Comparison of ENCODE assay signal across 33 mouse cellular contexts in the genomic region with DNA sequence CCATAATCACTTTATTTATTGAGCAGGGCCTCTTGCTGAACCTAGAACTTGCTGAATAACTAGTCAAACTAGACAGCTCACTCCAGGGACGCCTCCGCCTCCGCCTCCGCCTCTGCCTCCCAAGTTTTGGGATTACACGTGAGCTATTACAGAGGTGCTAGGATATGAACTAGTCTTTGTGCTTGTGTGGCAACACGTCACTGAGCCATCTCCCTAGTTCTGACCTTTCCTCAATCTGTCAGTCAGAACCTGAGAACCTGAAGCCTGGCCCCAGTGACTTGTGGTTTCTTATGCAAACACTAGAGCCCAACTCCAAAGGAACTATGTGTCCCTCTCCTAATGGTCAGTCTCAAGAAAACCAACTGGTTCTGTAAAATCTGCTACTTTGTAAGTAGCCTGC. TPM values are rescaled to one million over a fixed set of nuclear protein-coding genes. Genes with fewer than 3 reads are reported as not detected.
DNase-seq lines count a peak whose midpoint lies in the region; ATAC-seq and TF ChIP-seq lines count a peak whose summit lies in the region.
"Had no signal": no experiment of that assay in that cellular context is flagged by ENCODE, and none has a peak within 500 bp of the region (broad histone marks: within the 10 kb centered on the region; RNA-seq: fewer than 3 reads in every experiment).

No protein-coding gene starts in this region.

- H3K9me3 ChIP-seq in liver, embryonic 13.5 days (replicated peaks) = no peaks in the 10 kb centered on the region
- no peaks in the 10 kb centered on the region for H3K9me3 ChIP-seq in CH12.LX (replicated peaks; ENCODE audit: low read length)
- H3K9me3 ChIP-seq: hindbrain, embryonic 10.5 days; limb, embryonic 10.5 days; midbrain, embryonic 10.5 days; neural tube, embryonic 13.5 days had no signal

- dilution Hi-C loops in CH12.LX (cut with MboI; ENCODE audit: extremely low pct_ligation_motif_present, extremely low pct_unique_long_range_greater_than_20kb, low sequenced_read_pairs) = no loop called here

- H3K4me1 ChIP-seq in liver, embryonic 13.5 days (replicated peaks) = no peaks in the 10 kb centered on the region; the same call in 1 of the 2 replicates
- peaks cover 21 to 60% of the 10 kb centered on the region in 2 experiments for H3K4me1 ChIP-seq in CH12.LX (ENCODE audit: control insufficient read depth in 1 of 2, insufficient read depth in 2 of 2)
- H3K4me1 ChIP-seq in small intestine, adult 2 months (ENCODE audit: control insufficient read depth, insufficient read depth, insufficient read length, low read length) = peaks cover 7% of the 10 kb centered on the region
- H3K4me1 ChIP-seq: midbrain, embryonic 10.5 days; neural tube, embryonic 13.5 days had no signal

- H3K4me2 ChIP-seq in liver, embryonic 13.5 days = no peak overlapping the region
- H3K4me2 ChIP-seq in CH12.LX (ENCODE audit: insufficient read depth, low read depth, poor library complexity, severe bottlenecking) = peak overlapping the region; percentile 85
- H3K4me2 ChIP-seq: heart, embryonic 11.5 days; neural tube, embryonic 13.5 days had no signal

- H3K27ac ChIP-seq in liver, embryonic 13.5 days = no peak overlapping the region
- peak overlapping the region; percentile 94 for H3K27ac ChIP-seq in CH12.LX (ENCODE audit: insufficient read depth, low read depth)
- H3K27ac ChIP-seq in small intestine, adult 2 months (ENCODE audit: insufficient read depth, low read depth, low read length) = peak overlapping the region; percentile 37; the same call in 1 of the 2 replicates
- H3K27ac ChIP-seq: hindbrain, embryonic 10.5 days; hindbrain, postnatal 0 days; kidney, postnatal 0 days; limb, embryonic 10.5 days; liver, embryonic 14.5 days; midbrain, embryonic 10.5 days; neural tube, embryonic 13.5 days had no signal

- TF ChIP-seq RAD21 in CH12.LX (IDR thresholded peaks at IDR 0.05; ENCODE audit: low read depth, low read length) = no peak

- no peak overlapping the region for H3K4me3 ChIP-seq in liver, embryonic 13.5 days (replicated peaks)
- H3K4me3 ChIP-seq in CH12.LX (replicated peaks in 1 of 3; ENCODE audit: low read depth in 2 of 3, low read length in 2 of 3, poor library complexity in 1 of 3) = peak overlapping the region in 1 of 3 experiments; percentile 0
- no peak overlapping the region for H3K4me3 ChIP-seq in small intestine, adult 2 months (ENCODE audit: low read depth, low read length)
- H3K4me3 ChIP-seq: hindbrain, embryonic 10.5 days; limb, embryonic 10.5 days; midbrain, embryonic 10.5 days; myocyte; neural tube, embryonic 13.5 days had no signal

- no peak for TF ChIP-seq CTCF in CH12.LX (conservative IDR thresholded peaks at IDR 0.05 in 1 of 2, IDR thresholded peaks at IDR 0.05 in 1 of 2; ENCODE audit: low read depth in 2 of 2, low read length in 2 of 2)
- no peak for TF ChIP-seq CTCF in small intestine, adult 2 months (IDR thresholded peaks at IDR 0.05; ENCODE audit: extremely low read depth, insufficient read length, insufficient replicate concordance, low read depth, low read length)

- in situ Hi-C loops in CH12.LX (cut with MboI; ENCODE audit: low pct_ligation_motif_present, low pct_unique_long_range_greater_than_20kb, low sequenced_read_pairs) = no loop called here

- no peaks in the 10 kb centered on the region for H3K79me2 ChIP-seq in CH12.LX (replicated peaks; ENCODE audit: control insufficient read depth, extremely low read depth, insufficient read depth, poor library complexity, severe bottlenecking)

- no peak for DNase-seq in liver, embryonic 13.5 days
- DNase-seq in liver (no peak), CH12.LX (ENCODE audit: extremely low read depth) (peak; percentile 60)
- DNase-seq in fat pad, adult 2 months (ENCODE audit: extremely low read depth, low read depth, low spot score) = peak; percentile 69
- DNase-seq in urinary bladder, adult 18-20 months (ENCODE audit: low spot score in 2 of 2) = no peak
- no peak for DNase-seq in spleen, postnatal 14 days (ENCODE audit: low spot score in 2 of 2)
- DNase-seq: adrenal gland, postnatal 14 days; B cell, adult 2 months; cerebellum, adult 8-10 months; retina, postnatal 1 day; right cerebral cortex, postnatal 25 days; thymus, adult 2 months had no signal

- peak; percentile 27 for TF ChIP-seq POLR2A in CH12.LX (IDR thresholded peaks at IDR 0.05; ENCODE audit: low read depth, low read length)
- TF ChIP-seq POLR2A in small intestine, adult 2 months (IDR thresholded peaks at IDR 0.05; ENCODE audit: low read depth, low read length) = no peak

- 69% methylated on average over 6 of the region's 6 CpGs for WGBS in liver, embryonic 13.5 days (ENCODE audit: insufficient replicate concordance)
- WGBS in small intestine, adult 2 months = 70% methylated on average over 6 of the region's 6 CpGs

- 0 out of 2 replicates have a peak, but pooled peaks have one; percentile 19 for ATAC-seq in liver, embryonic 13.5 days (ENCODE audit: low read depth)
- ATAC-seq: forebrain, embryonic 14.5 days; hindbrain, postnatal 0 days; midbrain, embryonic 16.5 days had no signal

- peak; percentile 7; the same call in 1 of the 2 replicates for TF ChIP-seq EP300 in CH12.LX (IDR thresholded peaks at IDR 0.05; ENCODE audit: low read length)

- H3K36me3 ChIP-seq in liver, embryonic 13.5 days = no peaks in the 10 kb centered on the region
- no peaks in the 10 kb centered on the region for H3K36me3 ChIP-seq in CH12.LX (replicated peaks in 1 of 2; ENCODE audit: control insufficient read depth in 1 of 2, insufficient read depth in 1 of 2, low read length in 1 of 2)
- no peaks in the 10 kb centered on the region for H3K36me3 ChIP-seq in small intestine, adult 2 months (ENCODE audit: control insufficient read depth, insufficient read depth, low read length)
- H3K36me3 ChIP-seq: hindbrain, embryonic 10.5 days; limb, embryonic 10.5 days; midbrain, embryonic 10.5 days; neural tube, embryonic 13.5 days had no signal

- H3K27me3 ChIP-seq in liver, embryonic 13.5 days = no peaks in the 10 kb centered on the region
- no peaks in the 10 kb centered on the region for H3K27me3 ChIP-seq in CH12.LX (replicated peaks)
- H3K27me3 ChIP-seq in small intestine, adult 2 months (ENCODE audit: control insufficient read depth, insufficient read depth, low read length) = no peaks in the 10 kb centered on the region
- H3K27me3 ChIP-seq: neural tube, embryonic 13.5 days had no signal

- H3K9ac ChIP-seq in liver, embryonic 13.5 days = no peak overlapping the region
- peak overlapping the region; percentile 11 for H3K9ac ChIP-seq in CH12.LX (ENCODE audit: insufficient read depth, low read depth)
- H3K9ac ChIP-seq: liver, embryonic 14.5 days; neural tube, embryonic 13.5 days had no signal

TF ChIP-seq in CH12.LX, 34 proteins besides CTCF, POLR2A, EP300 and RAD21:
- TF ChIP-seq NRF1 (IDR thresholded peaks at IDR 0.05; ENCODE audit: low read depth, low read length) = no peak
- TF ChIP-seq ZKSCAN1 (IDR thresholded peaks at IDR 0.05; ENCODE audit: borderline replicate concordance, low read depth, low read length) = no peak
- no peak for TF ChIP-seq CHD1 (IDR thresholded peaks at IDR 0.05; ENCODE audit: low read depth, low read length)
- peak; percentile 48; the same call in 1 of the 2 replicates for TF ChIP-seq TCF12 (IDR thresholded peaks at IDR 0.05; ENCODE audit: low read depth, low read length)
- TF ChIP-seq MAX (IDR thresholded peaks at IDR 0.05; ENCODE audit: low read length) = no peak
- TF ChIP-seq MAZ (IDR thresholded peaks at IDR 0.05; ENCODE audit: low read depth, low read length) = 0 out of 2 replicates have a peak, but pooled peaks have one; percentile 7
- TF ChIP-seq PAX5 (IDR thresholded peaks at IDR 0.05; ENCODE audit: low read length) = no peak
- peak; percentile 53 for TF ChIP-seq BHLHE40 (IDR thresholded peaks at IDR 0.05; ENCODE audit: low read depth, low read length)
- TF ChIP-seq USF1 (IDR thresholded peaks at IDR 0.05; ENCODE audit: low read depth, low read length) = no peak
- TF ChIP-seq MEF2A (IDR thresholded peaks at IDR 0.05; ENCODE audit: borderline replicate concordance, low read depth, low read length) = no peak
- no peak; the same call in 1 of the 2 replicates for TF ChIP-seq JUND (conservative IDR thresholded peaks at IDR 0.05; ENCODE audit: low read depth, low read length)
- TF ChIP-seq IRF4 (IDR thresholded peaks at IDR 0.05; ENCODE audit: low read depth, low read length) = peak; percentile 34; the same call in 1 of the 2 replicates
- no peak; the same call in 1 of the 2 replicates for TF ChIP-seq MAFK (IDR thresholded peaks at IDR 0.05; ENCODE audit: insufficient replicate concordance, low read length)

RNA-seq across cellular contexts. Expression of a gene that starts 4.7 kb away (rescaled TPM):
- polyA plus RNA-seq in liver, embryonic 13.5 days (2015; fragmentation: Nextera tagmentation; extraction: Ambion mirVana) = 0.96 and 1.2 TPM in 2 replicates
- 0.47 and 0.55 TPM in 2 replicates for total RNA-seq in CH12.LX (2012; rRNA removed)
- 0.42 and 0.46 TPM in 2 replicates for total RNA-seq in CH12.LX (2014; rRNA removed)
- 2.2 and 3.5 TPM in 2 replicates for polyA plus RNA-seq in CH12.LX (2012; ENCODE audit: insufficient read length, low read depth)
- polyA plus RNA-seq in small intestine, adult 2 months (2012; rRNA removed) = 0.05 and 0.42 TPM in 2 replicates
- total RNA-seq: gastrocnemius, adult 8-10 months; granulocyte monocyte progenitor cell, adult 5-6 weeks; hindbrain, postnatal 0 days had no signal
- polyA plus RNA-seq: brain, embryonic 14.5 days; forebrain, embryonic 14.5 days; heart, embryonic 11.5 days; heart, postnatal 0 days; hindbrain, embryonic 10.5 days; hindbrain, postnatal 0 days; kidney, postnatal 0 days; limb, embryonic 10.5 days; midbrain, embryonic 10.5 days; midbrain, embryonic 16.5 days; myocyte; neural tube, embryonic 13.5 days had no signal

RNA-seq across cellular contexts. Expression of a gene that starts 28.7 kb away (rescaled TPM):
- not detected in 2 replicates for polyA plus RNA-seq in liver, embryonic 13.5 days (2015; fragmentation: Nextera tagmentation; extraction: Ambion mirVana)
- total RNA-seq in CH12.LX (2012; rRNA removed) (0.21 TPM in 1 of 2 replicates, not detected in the other), CH12.LX (2014; rRNA removed) (not detected in 2 replicates)
- not detected in 2 replicates for polyA plus RNA-seq in CH12.LX (2012; ENCODE audit: insufficient read length, low read depth)
- polyA plus RNA-seq in small intestine, adult 2 months (2012; rRNA removed) = not detected in 2 replicates
- total RNA-seq: gastrocnemius, adult 8-10 months; granulocyte monocyte progenitor cell, adult 5-6 weeks had no signal
- polyA plus RNA-seq: heart, embryonic 11.5 days; hindbrain, embryonic 10.5 days; kidney, postnatal 0 days; limb, embryonic 10.5 days; liver, embryonic 14.5 days; midbrain, embryonic 10.5 days; myocyte; spleen, adult 2 months; stomach, embryonic 14.5 days had no signal

RNA-seq across cellular contexts. Expression of a gene that starts 52.5 kb away (rescaled TPM):
- 0.76 and 0.78 TPM in 2 replicates for polyA plus RNA-seq in liver, embryonic 13.5 days (2015; fragmentation: Nextera tagmentation; extraction: Ambion mirVana)
- total RNA-seq in CH12.LX (2012; rRNA removed) (0.08 TPM in 1 of 2 replicates, not detected in the other), CH12.LX (2014; rRNA removed) (not detected in 2 replicates)
- polyA plus RNA-seq in CH12.LX (2012; ENCODE audit: insufficient read length, low read depth) = 0.14 TPM in 1 of 2 replicates, not detected in the other
- polyA plus RNA-seq in small intestine, adult 2 months (2012; rRNA removed) = 88.7 and 124 TPM in 2 replicates
- polyA plus RNA-seq: myocyte had no signal

RNA-seq across cellular contexts. Expression of a gene that starts 59.3 kb away (rescaled TPM):
- polyA plus RNA-seq in liver, embryonic 13.5 days (2015; fragmentation: Nextera tagmentation; extraction: Ambion mirVana) = 32.2 and 33.9 TPM in 2 replicates
- total RNA-seq in CH12.LX (2012; rRNA removed) (30.0 and 41.0 TPM in 2 replicates), CH12.LX (2014; rRNA removed) (22.1 and 22.3 TPM in 2 replicates)
- 27.0 and 27.7 TPM in 2 replicates for polyA plus RNA-seq in CH12.LX (2012; ENCODE audit: insufficient read length, low read depth)
- polyA plus RNA-seq in small intestine, adult 2 months (2012; rRNA removed) = 22.4 and 26.6 TPM in 2 replicates

RNA-seq across cellular contexts. Expression of a gene that starts 59.3 kb away (rescaled TPM):
- 0.13 TPM in 1 of 2 replicates, not detected in the other for polyA plus RNA-seq in liver, embryonic 13.5 days (2015; fragmentation: Nextera tagmentation; extraction: Ambion mirVana)
- total RNA-seq in CH12.LX (2012; rRNA removed) (0.21 and 0.50 TPM in 2 replicates), CH12.LX (2014; rRNA removed) (not detected in 2 replicates)
- 0.70 and 0.78 TPM in 2 replicates for polyA plus RNA-seq in CH12.LX (2012; ENCODE audit: insufficient read length, low read depth)
- 0.19 TPM in 1 of 2 replicates, not detected in the other for polyA plus RNA-seq in small intestine, adult 2 months (2012; rRNA removed)
- total RNA-seq: adrenal gland, postnatal 14 days; gastrocnemius, adult 8-10 months; granulocyte monocyte progenitor cell, adult 5-6 weeks; hindbrain, postnatal 0 days; layer of hippocampus, postnatal 14 days; left cerebral cortex, adult 8-10 months had no signal
- polyA plus RNA-seq: brain, embryonic 14.5 days; embryonic facial prominence, embryonic 14.5 days; forebrain, embryonic 14.5 days; heart, postnatal 0 days; liver, embryonic 14.5 days; spleen, adult 2 months; thymus, adult 2 months had no signal

Comparison
In these comparisons a context has a peak if more than half of its experiments do, and no peak if none do; other contexts are left out.
1. DNase-seq: peak in CH12.LX (single experiment) and fat pad, adult 2 months (single experiment); none in liver, embryonic 13.5 days (single experiment), liver (single experiment), urinary bladder, adult 18-20 months (0 of 2) and spleen, postnatal 14 days (0 of 2).
2. RNA of a gene that starts 52.5 kb away (polyA plus RNA-seq): 88.7 to 124 TPM in small intestine, adult 2 months; 0.76 to 0.78 TPM in liver, embryonic 13.5 days and 0.14 TPM in CH12.LX; every median in the first group is over 10 times any median in the second.